Mouse (Mus musculus) neural tube, embryonic 14.5 days (tissue): ENCODE data around the gene Gdpd1. TPM values are rescaled to one million over a fixed set of nuclear protein-coding genes. Genes with fewer than 3 reads are reported as not detected.
"Not testable (repeated sequence)": the region's sequence is repeated elsewhere in the genome, so short reads cannot be mapped to it uniquely, and the experiment has no call there.

Source experiments
- ATAC-seq: fragments of 200-750 bp; cut with Nextera tagmentation; 2 replicates; pipeline ENCODE4 v1.8.0; 2017; ENCODE audit warnings: low read depth, mild to moderate bottlenecking, moderate TSS enrichment, moderate library complexity
- H3K27ac ChIP-seq: fragments of 300-500 bp; sonication (generic); 2 replicates; pipeline ENCODE4 v1.5.1; 2014; ENCODE audit warnings: low read depth, mild to moderate bottlenecking, control low read depth, low read length, moderate library complexity, mixed read lengths
- H3K27me3 ChIP-seq: fragments of 300-500 bp; sonication (generic); 2 replicates; pipeline ENCODE4 v1.6.1; 2014; ENCODE audit warnings: low read length; ENCODE audit not compliant: control insufficient read depth, insufficient read depth
- H3K36me3 ChIP-seq: fragments of 300-500 bp; sonication (generic); 2 replicates; pipeline ENCODE4 v1.6.1; 2014; ENCODE audit warnings: low read length, mixed read lengths; ENCODE audit not compliant: control insufficient read depth, insufficient read depth
- H3K4me1 ChIP-seq: fragments of 300-500 bp; sonication (generic); 2 replicates; pipeline ENCODE4 v1.6.1; 2014; ENCODE audit warnings: low read length; ENCODE audit not compliant: control insufficient read depth, insufficient read depth
- H3K4me2 ChIP-seq: fragments of 300-500 bp; sonication (generic); 2 replicates; pipeline ENCODE4 v1.6.1; 2014; ENCODE audit warnings: mild to moderate bottlenecking, low read depth, low read length, control low read depth
- H3K4me3 ChIP-seq: fragments of 300-500 bp; sonication (generic); 2 replicates; pipeline ENCODE4 v1.5.1; 2014; ENCODE audit warnings: low read depth, low read length, control low read depth, mixed read lengths
- H3K9ac ChIP-seq: fragments of 300-500 bp; sonication (generic); replicated peaks from 2 replicates; pipeline ENCODE4 v1.6.1; 2014; ENCODE audit warnings: low read depth, mild to moderate bottlenecking, control low read depth, low read length, mixed read lengths
- H3K9me3 ChIP-seq: fragments of 300-500 bp; sonication (generic); 2 replicates; pipeline ENCODE4 v1.6.1; 2016; ENCODE audit warnings: low read length; ENCODE audit not compliant: control insufficient read depth
- WGBS: fragments of 180-500 bp; shearing (Covaris S2); extraction: QIAGEN DNeasy Blood & Tissue Kit; methylation state at CpG from one replicate; pipeline ENCODE4 v1.1.7; 2014; 5-methylcytosine and 5-hydroxymethylcytosine counted together
- polyA plus RNA-seq: library from polyadenylated mRNA; unstranded; fragments of >200 nt; fragmentation: Nextera tagmentation; extraction: Ambion mirVana; gene quantifications from 2 replicates; pipeline ENCODE4 v1.2.1, GENCODE M21; 2014

The Gdpd1 gene
- polyA plus RNA-seq, 1 experiment from 2014 or later, result 172 TPM

GRCm38 (mm10) chr11:87039307-87039963 is 34.4 kb downstream of the Gdpd1 start:
- Histone ChIP-seq H3K36me3 (peaks cover 52% of the 10 kb centered on the region), H3K4me2 (no peak overlapping the region), H3K9ac (no peak overlapping the region), H3K27ac (no peak overlapping the region), H3K27me3 (no peaks in the 10 kb centered on the region), H3K4me3 (no peak overlapping the region), H3K4me1 (no peaks in the 10 kb centered on the region), H3K9me3 (no peaks in the 10 kb centered on the region)
- no peak for ATAC-seq
- WGBS, result 61% methylated on average over 9 of the region's 9 CpGs

- Histone ChIP-seq H3K4me1 (no peaks in the 10 kb centered on the region), H3K4me3 (no peak overlapping the region), H3K9me3 (no peaks in the 10 kb centered on the region), H3K4me2 (no peak overlapping the region), H3K27ac (no peak overlapping the region), H3K36me3 (peaks cover 50% of the 10 kb centered on the region), H3K27me3 (no peaks in the 10 kb centered on the region), H3K9ac (no peak overlapping the region)
- ATAC-seq, result no peak
- 72% methylated on average over 4 of the region's 4 CpGs for WGBS
Observed at GRCm38 (mm10) chr11:87036180-87036579, 37.7 kb downstream of the Gdpd1 start.

GRCm38 (mm10) chr11:87028212-87028611 is 45.6 kb downstream of the Gdpd1 start:
- 89% methylated on average over 3 of the region's 3 CpGs for WGBS
- H3K9me3 ChIP-seq, result no peaks in the 10 kb centered on the region
- no peaks in the 10 kb centered on the region for H3K27me3 ChIP-seq
- no peak overlapping the region for H3K4me2 ChIP-seq
- peaks cover 3% of the 10 kb centered on the region; the same call in 1 of the 2 replicates for H3K36me3 ChIP-seq
- H3K27ac ChIP-seq, result no peak overlapping the region
- H3K4me1 ChIP-seq, result no peaks in the 10 kb centered on the region
- no peak overlapping the region for H3K4me3 ChIP-seq
- ATAC-seq, result no peak
- H3K9ac ChIP-seq, result no peak overlapping the region

- H3K27ac ChIP-seq, result no peak overlapping the region
- no peak overlapping the region for H3K9ac ChIP-seq
- no peak overlapping the region for H3K4me3 ChIP-seq
- no peaks in the 10 kb centered on the region for H3K36me3 ChIP-seq
- no peaks in the 10 kb centered on the region for H3K9me3 ChIP-seq
- no peaks in the 10 kb centered on the region for H3K4me1 ChIP-seq
- no peak for ATAC-seq
- 84% methylated on average over 9 of the region's 9 CpGs for WGBS
- no peaks in the 10 kb centered on the region for H3K27me3 ChIP-seq
- no peak overlapping the region for H3K4me2 ChIP-seq
Observed at GRCm38 (mm10) chr11:87026096-87026875, 47.6 kb downstream of the Gdpd1 start.

- ATAC-seq, result no peak
- Histone ChIP-seq H3K4me1 (no peaks in the 10 kb centered on the region), H3K4me3 (no peak overlapping the region), H3K9ac (no peak overlapping the region), H3K27ac (no peak overlapping the region), H3K36me3 (no peaks in the 10 kb centered on the region), H3K4me2 (no peak overlapping the region), H3K9me3 (no peaks in the 10 kb centered on the region), H3K27me3 (no peaks in the 10 kb centered on the region)
- WGBS, result 81% methylated on average over 3 of the region's 3 CpGs
Observed at GRCm38 (mm10) chr11:87025351-87025750, 48.5 kb downstream of the Gdpd1 start.

- H3K27ac ChIP-seq, H3K9me3 ChIP-seq, H3K4me2 ChIP-seq, H3K4me3 ChIP-seq, H3K9ac ChIP-seq, ATAC-seq, H3K36me3 ChIP-seq, H3K4me1 ChIP-seq, H3K27me3 ChIP-seq: not testable (repeated sequence)
- WGBS, result 61% methylated on average over 6 of the region's 8 CpGs
Observed at GRCm38 (mm10) chr11:87023240-87023639, 50.6 kb downstream of the Gdpd1 start.

GRCm38 (mm10) chr11:87022765-87023164 is 51.1 kb downstream of the Gdpd1 start:
- 88% methylated on average over 4 of the region's 4 CpGs for WGBS
- H3K4me1 ChIP-seq, result no peaks in the 10 kb centered on the region
- H3K27me3 ChIP-seq, result no peaks in the 10 kb centered on the region
- no peaks in the 10 kb centered on the region for H3K36me3 ChIP-seq
- no peak for ATAC-seq
- H3K9me3 ChIP-seq, result no peaks in the 10 kb centered on the region
- no peak overlapping the region for H3K9ac ChIP-seq
- no peak overlapping the region for H3K4me3 ChIP-seq
- no peak overlapping the region for H3K4me2 ChIP-seq
- no peak overlapping the region for H3K27ac ChIP-seq

- no peaks in the 10 kb centered on the region for H3K27me3 ChIP-seq
- no peak overlapping the region for H3K4me2 ChIP-seq
- H3K4me1 ChIP-seq, result no peaks in the 10 kb centered on the region
- no peak for ATAC-seq
- H3K27ac ChIP-seq, result no peak overlapping the region
- H3K4me3 ChIP-seq, result no peak overlapping the region
- no peak overlapping the region for H3K9ac ChIP-seq
- H3K9me3 ChIP-seq, result no peaks in the 10 kb centered on the region
- no peaks in the 10 kb centered on the region for H3K36me3 ChIP-seq
Observed at GRCm38 (mm10) chr11:87021551-87021950, 52.3 kb downstream of the Gdpd1 start.

- no peak for ATAC-seq
- Histone ChIP-seq H3K36me3 (no peaks in the 10 kb centered on the region), H3K4me1 (no peaks in the 10 kb centered on the region), H3K9ac (no peak overlapping the region), H3K9me3 (no peaks in the 10 kb centered on the region), H3K4me3 (no peak overlapping the region), H3K27ac (no peak overlapping the region), H3K27me3 (no peaks in the 10 kb centered on the region), H3K4me2 (no peak overlapping the region)
- 84% methylated on average over 5 of the region's 5 CpGs for WGBS
Observed at GRCm38 (mm10) chr11:87020449-87020848, 53.4 kb downstream of the Gdpd1 start.
